Mouse (Mus musculus) T-helper 2 cell (primary cell): ENCODE measurements around the gene Usp28.

Experiments
- in situ Hi-C: fragments of 300-600 bp; cut with MboI, MseI; formaldehyde crosslinking; loops from one replicate; pipeline ENCODE4 v1.15.1; 2025; ENCODE audit warnings: high pct_unique_total_duplicates

Usp28 gene

GRCm38 (mm10) chr9:49015824-49016223 lies 30.6 kb downstream of the Usp28 start:
- in situ Hi-C loops, result no loop called here

- in situ Hi-C loops, result no loop called here
Observed at GRCm38 (mm10) chr9:49021289-49021688, 36.1 kb downstream of the Usp28 start.

- in situ Hi-C loops, result no loop called here
Observed at GRCm38 (mm10) chr9:49023956-49024355, 38.8 kb downstream of the Usp28 start.

GRCm38 (mm10) chr9:49024529-49024928 lies 39.4 kb downstream of the Usp28 start:
- in situ Hi-C loops, result no loop called here

GRCm38 (mm10) chr9:49034764-49035163 lies 49.6 kb downstream of the Usp28 start:
- in situ Hi-C loops, result no loop called here

GRCm38 (mm10) chr9:49050901-49051300 lies 65.7 kb downstream of the Usp28 start:
- in situ Hi-C loops, result loop anchor here (10.0 kb wide), 1 partner anchor 416 kb away; no protein-coding TSS in a partner anchor

GRCm38 (mm10) chr9:49051349-49051748 lies 66.2 kb downstream of the Usp28 start:
- in situ Hi-C loops, result loop anchor here (10.0 kb wide), 1 partner anchor 417 kb away; no protein-coding TSS in a partner anchor

- in situ Hi-C loops, result loop anchor here (10.0 kb wide), 1 partner anchor 419 kb away; no protein-coding TSS in a partner anchor
Observed at GRCm38 (mm10) chr9:49054028-49054427, 68.9 kb downstream of the Usp28 start.

GRCm38 (mm10) chr9:49055333-49056205 lies 70.4 kb downstream of the Usp28 start, which contains the start of gene Zw10:
Gene Zw10 (plus strand): TSS chr9:49055613.
- in situ Hi-C loops, result loop anchor here (10.0 kb wide), 1 partner anchor 421 kb away; no protein-coding TSS in a partner anchor

GRCm38 (mm10) chr9:49076847-49077246 lies 91.7 kb downstream of the Usp28 start:
- in situ Hi-C loops, result loop anchor here (5.0 kb wide), 1 partner anchor 410 kb away; the partner anchor contains the start of gene Ttc12

- in situ Hi-C loops, result no loop called here
Observed at GRCm38 (mm10) chr9:49081107-49081506, 95.9 kb downstream of the Usp28 start, which contains the start of gene Tmprss5. Gene Tmprss5 (plus strand): TSS chr9:49081260.

- in situ Hi-C loops, result no loop called here
Observed at GRCm38 (mm10) chr9:49081561-49081960, 96.4 kb downstream of the Usp28 start.

- in situ Hi-C loops, result no loop called here
Observed at GRCm38 (mm10) chr9:49087317-49087716, 102.1 kb downstream of the Usp28 start.
